Mouse (Mus musculus) kidney, adult 2 months (tissue): ENCODE data around the gene Pak7. TPM values are rescaled to one million over a fixed set of nuclear protein-coding genes. Genes with fewer than 3 reads are reported as not detected.

Experiments
- DNase-seq: peaks from one replicate; pipeline ENCODE4 v3.0.0; 2021
- H3K27ac ChIP-seq: fragments of 200-500 bp; 2 replicates; pipeline ENCODE4 v1.5.1; 2012; ENCODE audit warnings: low read depth, low read length, control low read depth, inconsistent platforms; ENCODE audit not compliant: insufficient read depth
- H3K27me3 ChIP-seq: fragments of 200-500 bp; replicated peaks from 2 replicates; pipeline ENCODE4 v1.6.1; 2012; ENCODE audit warnings: mild to moderate bottlenecking, moderate library complexity, low read length, inconsistent platforms; ENCODE audit not compliant: control insufficient read depth, insufficient read depth
- H3K36me3 ChIP-seq: fragments of 200-500 bp; 2 replicates; pipeline ENCODE4 v1.6.1; 2012; ENCODE audit warnings: mild to moderate bottlenecking, moderate library complexity, low read length, inconsistent platforms; ENCODE audit not compliant: control insufficient read depth, insufficient read depth
- H3K4me1 ChIP-seq: fragments of 200-500 bp; 2 replicates; pipeline ENCODE4 v1.6.1; 2011; ENCODE audit warnings: low read length; ENCODE audit not compliant: control insufficient read depth, insufficient read depth
- H3K4me3 ChIP-seq: fragments of 200-500 bp; 2 replicates; pipeline ENCODE4 v1.5.1; 2011; ENCODE audit warnings: mild to moderate bottlenecking, low read depth, low read length, control low read depth; ENCODE audit not compliant: insufficient read depth
- CTCF ChIP-seq: fragments of 200-500 bp; conservative IDR thresholded peaks from 2 replicates; pipeline ENCODE4 v1.5.1; 2011; ENCODE audit warnings: low read depth, mild to moderate bottlenecking, control low read depth, low read length, moderate library complexity, mixed read lengths; ENCODE audit not compliant: insufficient read depth, insufficient read length
- POLR2A ChIP-seq: fragments of 200-500 bp; IDR thresholded peaks from one replicate; pipeline ENCODE4 v1.6.1; 2011; ENCODE audit warnings: low read depth, low read length, control low read depth
- WGBS: fragments of 180-500 bp; shearing (Covaris S2); methylation state at CpG from one replicate; pipeline ENCODE4 v1.1.7; 2018; 5-methylcytosine and 5-hydroxymethylcytosine counted together
- polyA plus RNA-seq: library from polyadenylated mRNA; depleted of rRNA; stranded (reverse); fragments of >200 nt; gene quantifications from 2 replicates; pipeline ENCODE4 v1.2.3, GENCODE M21; 2012

Pak7 gene
- polyA plus RNA-seq, 1 experiment, result not detected

DNA sequence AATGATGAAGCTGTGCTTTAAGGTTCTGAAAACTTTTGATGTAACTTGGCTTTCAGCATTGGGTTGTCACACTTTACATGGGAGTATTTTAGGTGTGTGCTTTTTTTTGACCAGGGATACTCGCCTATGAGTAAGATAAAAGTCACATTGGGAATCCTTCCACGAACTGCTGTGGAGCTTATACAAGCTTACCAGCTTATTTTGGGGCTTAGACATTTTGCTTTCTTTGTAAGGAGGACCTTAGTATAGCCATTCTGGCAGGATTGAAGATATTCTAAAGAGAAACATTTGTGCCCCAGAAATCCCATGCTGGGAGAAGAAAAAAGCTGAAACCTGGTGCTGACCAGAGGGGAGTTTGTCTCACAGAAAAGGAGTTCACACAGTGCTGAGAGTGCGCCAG, 212.7 kb downstream of the Pak7 start:
- Histone ChIP-seq H3K36me3 (no peaks in the 10 kb centered on the region), H3K4me3 (no peak overlapping the region), H3K4me1 (no peaks in the 10 kb centered on the region), H3K27ac (no peak overlapping the region), H3K27me3 (no peaks in the 10 kb centered on the region)
- TF ChIP-seq CTCF, result no peak
- TF ChIP-seq POLR2A, result no peak
- WGBS, result 86% methylated on average over 3 of the region's 3 CpGs
- DNase-seq, result no peak

GRCm38 (mm10) chr2:136150752-136151151, 237.0 kb downstream of the Pak7 start:
- Histone ChIP-seq H3K36me3 (no peaks in the 10 kb centered on the region), H3K27me3 (no peaks in the 10 kb centered on the region), H3K4me1 (no peaks in the 10 kb centered on the region), H3K27ac (no peak overlapping the region), H3K4me3 (no peak overlapping the region)
- DNase-seq, result no peak
- TF ChIP-seq CTCF (no peak), POLR2A (no peak)
- WGBS, result 88% methylated on average over 7 of the region's 7 CpGs

DNA sequence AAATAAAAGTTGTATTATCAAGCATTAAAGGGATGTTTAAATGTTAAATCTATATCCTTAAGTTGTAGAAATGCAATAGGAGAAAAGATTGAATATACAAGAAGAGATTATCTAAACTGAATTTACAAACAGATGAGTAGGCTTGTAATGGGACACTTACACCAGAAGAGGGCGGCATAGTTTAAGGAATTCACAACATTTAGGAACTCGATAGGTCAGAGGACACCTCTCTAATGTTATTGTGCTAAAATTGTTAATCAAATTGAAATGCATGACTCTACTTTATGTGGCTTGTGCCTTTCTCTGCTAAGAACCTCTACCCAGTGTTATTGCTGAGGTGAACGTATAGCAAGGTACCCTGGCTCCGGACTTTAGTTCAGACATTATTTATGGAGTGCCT, 238.2 kb downstream of the Pak7 start:
- 18% methylated on average over 4 of the region's 4 CpGs for WGBS
- Histone ChIP-seq H3K36me3 (no peaks in the 10 kb centered on the region), H3K27me3 (no peaks in the 10 kb centered on the region), H3K4me3 (no peak overlapping the region), H3K4me1 (no peaks in the 10 kb centered on the region), H3K27ac (no peak overlapping the region)
- peak; percentile 19 for DNase-seq
- TF ChIP-seq CTCF (0 out of 2 replicates have a peak, but pooled peaks have one; percentile 10), POLR2A (no peak)

- no peak overlapping the region for H3K27ac ChIP-seq
- H3K36me3 ChIP-seq, result no peaks in the 10 kb centered on the region
- no peaks in the 10 kb centered on the region for H3K4me1 ChIP-seq
- H3K4me3 ChIP-seq, result no peak overlapping the region
- TF ChIP-seq CTCF (peak; percentile 98), POLR2A (no peak)
- H3K27me3 ChIP-seq, result no peaks in the 10 kb centered on the region
- peak; percentile 71 for DNase-seq
- WGBS, result 2% methylated on average over 6 of the region's 6 CpGs
Measured at GRCm38 (mm10) chr2:136148999-136149398, 238.8 kb downstream of the Pak7 start.

DNA sequence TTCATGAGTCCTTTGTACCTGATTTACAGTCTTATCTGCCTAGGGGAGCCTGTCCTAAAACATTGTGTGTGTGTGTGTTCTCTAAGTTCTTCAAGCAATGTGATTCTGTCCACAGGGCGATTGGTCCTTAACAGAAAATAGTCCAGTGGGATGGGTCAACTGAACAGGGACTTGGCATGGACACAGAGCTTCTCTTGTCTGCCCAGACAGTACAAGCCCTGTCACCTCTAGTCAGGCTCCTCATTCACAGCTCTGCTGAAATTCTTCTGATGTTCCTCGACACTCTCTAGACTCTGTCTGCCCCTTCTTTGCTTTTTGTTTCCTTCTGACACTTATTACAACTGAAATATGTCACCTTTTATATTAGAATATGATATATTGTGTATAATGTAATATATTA, 247.0 kb downstream of the Pak7 start:
- Histone ChIP-seq H3K4me3 (no peak overlapping the region), H3K27me3 (no peaks in the 10 kb centered on the region)

GRCm38 (mm10) chr2:136139159-136140069, 248.4 kb downstream of the Pak7 start:
- Histone ChIP-seq H3K36me3 (no peaks in the 10 kb centered on the region), H3K4me3 (no peak overlapping the region), H3K4me1 (no peaks in the 10 kb centered on the region), H3K27ac (no peak overlapping the region), H3K27me3 (no peaks in the 10 kb centered on the region)
- 44% methylated on average over 4 of the region's 4 CpGs for WGBS
- DNase-seq, result peak; percentile 21
- TF ChIP-seq CTCF (no peak), POLR2A (no peak)

More for the DNA sequence above, 247.0 kb downstream of the Pak7 start:
- DNase-seq, result no peak
- no peaks in the 10 kb centered on the region for H3K36me3 ChIP-seq
- H3K4me1 ChIP-seq, result no peaks in the 10 kb centered on the region
- WGBS, result 50% methylated on average over 2 of the region's 2 CpGs
- no peak overlapping the region for H3K27ac ChIP-seq
- TF ChIP-seq CTCF (no peak), POLR2A (no peak)

- DNase-seq, result no peak
- TF ChIP-seq CTCF, result no peak
- TF ChIP-seq POLR2A, result no peak
- Histone ChIP-seq H3K27ac (no peak overlapping the region), H3K36me3 (no peaks in the 10 kb centered on the region), H3K4me1 (no peaks in the 10 kb centered on the region), H3K27me3 (no peaks in the 10 kb centered on the region), H3K4me3 (no peak overlapping the region)
Measured at GRCm38 (mm10) chr2:136138451-136138850, 249.3 kb downstream of the Pak7 start.

DNA sequence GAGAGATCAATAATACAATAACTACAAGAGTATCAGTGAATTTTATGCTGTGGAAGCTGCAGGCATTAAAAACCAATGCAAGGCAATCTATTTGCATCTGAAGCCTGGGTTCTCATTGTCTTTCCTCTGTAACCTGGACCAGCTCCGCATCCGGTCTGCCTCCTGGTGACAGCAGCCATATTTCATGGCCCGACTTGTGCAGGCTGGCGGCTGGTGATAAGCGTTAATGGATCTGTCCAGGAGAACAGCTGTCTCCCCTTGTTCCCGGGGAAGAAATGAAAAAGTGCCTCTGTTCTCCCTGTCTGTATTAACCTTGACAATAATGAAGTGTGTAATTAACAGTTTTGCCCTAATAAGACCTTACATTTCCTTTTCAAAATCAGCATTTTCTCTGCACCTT, 265.9 kb downstream of the Pak7 start:
- peak; percentile 28 for DNase-seq
- H3K4me3 ChIP-seq, result no peak overlapping the region
- no peak overlapping the region for H3K27ac ChIP-seq
- TF ChIP-seq CTCF (no peak), POLR2A (no peak)
- 15% methylated on average over 6 of the region's 6 CpGs for WGBS
- H3K4me1 ChIP-seq, result no peaks in the 10 kb centered on the region
- no peaks in the 10 kb centered on the region for H3K36me3 ChIP-seq
- H3K27me3 ChIP-seq, result no peaks in the 10 kb centered on the region
